In the genomic region with DNA sequence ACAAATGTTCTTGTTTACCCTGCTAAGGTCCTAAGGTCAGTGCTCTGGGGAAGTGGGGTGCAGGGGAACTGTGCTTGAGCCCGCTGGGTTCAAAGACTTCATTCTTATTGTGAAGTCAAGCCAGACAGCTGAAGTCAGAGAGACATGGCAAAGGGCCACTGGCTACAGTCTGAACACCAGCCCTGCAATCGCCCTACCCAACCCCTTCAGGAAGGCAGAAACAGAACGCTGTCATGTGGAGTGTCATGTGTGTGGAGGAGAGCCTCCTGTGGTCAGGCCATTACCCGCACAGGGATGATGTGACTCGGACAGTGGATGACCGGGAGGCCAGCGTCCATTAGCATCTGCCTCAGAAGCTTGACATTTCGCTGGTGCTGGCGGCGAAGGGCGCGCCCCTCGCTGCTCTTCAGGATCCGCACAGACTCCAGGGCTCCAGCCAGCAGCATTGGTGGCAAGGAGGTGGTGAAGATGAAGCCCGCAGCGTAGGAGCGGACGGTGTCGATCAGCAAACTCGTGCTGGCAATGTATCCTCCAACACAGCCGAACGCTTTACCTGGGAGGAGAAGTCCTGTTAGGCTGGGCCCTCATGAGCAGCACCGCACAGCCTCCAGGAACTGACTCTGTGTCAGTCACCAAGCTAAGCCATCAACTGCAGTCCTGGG, we compare ENCODE assay signal across 16 mouse cellular contexts. TPM values are rescaled to one million over a fixed set of nuclear protein-coding genes. Genes with fewer than 3 reads are reported as not detected.
A peak's percentile ranks its signal among the peaks of the same experiment; 100 is the strongest.
DNase-seq lines count a peak whose midpoint lies in the region; ATAC-seq and TF ChIP-seq lines count a peak whose summit lies in the region.
"Had no signal": no experiment of that assay in that cellular context is flagged by ENCODE, and none has a peak within 500 bp of the region (broad histone marks: within the 10 kb centered on the region; RNA-seq: fewer than 3 reads in every experiment).

No protein-coding gene starts in this region.

- WGBS in kidney, embryonic 16.5 days, result 87% methylated on average over 23 of the region's 23 CpGs
- 81% methylated on average over 23 of the region's 23 CpGs for WGBS in lung, postnatal 0 days

- H3K27me3 ChIP-seq in kidney, embryonic 16.5 days (ENCODE audit: insufficient read depth, low read length), result no peaks in the 10 kb centered on the region
- no peaks in the 10 kb centered on the region for H3K27me3 ChIP-seq in lung, postnatal 0 days (replicated peaks; ENCODE audit: insufficient read depth, low read length)
- H3K27me3 ChIP-seq: forebrain, embryonic 13.5 days; liver, embryonic 13.5 days; neural tube, embryonic 12.5 days had no signal

- H3K4me2 ChIP-seq in kidney, embryonic 16.5 days (replicated peaks; ENCODE audit: low read depth, low read length), result no peak overlapping the region
- no peak overlapping the region for H3K4me2 ChIP-seq in lung, postnatal 0 days (replicated peaks; ENCODE audit: low read depth, low read length)
- H3K4me2 ChIP-seq: forebrain, embryonic 13.5 days; heart, embryonic 11.5 days; liver, embryonic 13.5 days; neural tube, embryonic 12.5 days had no signal

- peak; percentile 49 for DNase-seq in adrenal gland, postnatal 10 days
- DNase-seq in adrenal gland, adult 8-10 months, result no peak
- DNase-seq in kidney, adult 11 months, result peak; percentile 84
- DNase-seq in lung, postnatal 0 days (ENCODE audit: low spot score), result peak; percentile 50
- DNase-seq in lung, postnatal 25 days (ENCODE audit: low spot score), result no peak
- DNase-seq in kidney, postnatal 36 days, result peak; percentile 79 to 88
- DNase-seq: cerebellum, adult 18-20 months; liver, embryonic 13.5 days; right cerebral cortex, postnatal 14 days; thymus, adult 18-20 months had no signal

- no peak for ATAC-seq in kidney, embryonic 16.5 days (ENCODE audit: low FRiP score, low TSS enrichment)
- peak; percentile 8; the same call in 1 of the 2 replicates for ATAC-seq in lung, postnatal 0 days
- ATAC-seq in erythroblast, adult 5-6 weeks (replicated peaks; ENCODE audit: low FRiP score, poor library complexity, severe bottlenecking), result no peak
- ATAC-seq: forebrain, embryonic 13.5 days had no signal

- H3K4me3 ChIP-seq in kidney, embryonic 16.5 days (ENCODE audit: low read length), result no peak overlapping the region
- H3K4me3 ChIP-seq in lung, postnatal 0 days (ENCODE audit: low read depth, low read length), result no peak overlapping the region
- H3K4me3 ChIP-seq: forebrain, embryonic 13.5 days; hindbrain, embryonic 10.5 days; liver, embryonic 13.5 days; neural tube, embryonic 12.5 days had no signal

- TF ChIP-seq EP300 in lung, postnatal 0 days (IDR thresholded peaks at IDR 0.05), result no peak

- 0 out of 2 replicates have a peak, but pooled peaks cover 7% of the 10 kb centered on the region for H3K4me1 ChIP-seq in kidney, embryonic 16.5 days (ENCODE audit: insufficient read depth, low read length)
- H3K4me1 ChIP-seq in lung, postnatal 0 days (ENCODE audit: insufficient read depth, low read depth, low read length), result peaks cover 7% of the 10 kb centered on the region
- H3K4me1 ChIP-seq: forebrain, embryonic 13.5 days; hindbrain, embryonic 10.5 days; neural tube, embryonic 12.5 days had no signal

- peaks cover 68% of the 10 kb centered on the region for H3K36me3 ChIP-seq in kidney, embryonic 16.5 days (ENCODE audit: insufficient read depth, low read length)
- peaks cover 63% of the 10 kb centered on the region for H3K36me3 ChIP-seq in lung, postnatal 0 days (ENCODE audit: insufficient read depth, low read length)

- TF ChIP-seq CTCF in lung, postnatal 0 days (IDR thresholded peaks at IDR 0.05), result peak; percentile 9; the same call in 1 of the 2 replicates

- no peak overlapping the region for H3K27ac ChIP-seq in kidney, embryonic 16.5 days (ENCODE audit: low read length)
- H3K27ac ChIP-seq in lung, postnatal 0 days (ENCODE audit: low read length), result peak overlapping the region; percentile 82
- H3K27ac ChIP-seq: forebrain, embryonic 13.5 days; hindbrain, embryonic 10.5 days; liver, embryonic 13.5 days; neural tube, embryonic 12.5 days had no signal

- no peak overlapping the region for H3K9ac ChIP-seq in kidney, embryonic 16.5 days (replicated peaks; ENCODE audit: low read length)
- H3K9ac ChIP-seq in lung, postnatal 0 days (replicated peaks; ENCODE audit: low read depth), result no peak overlapping the region
- H3K9ac ChIP-seq: forebrain, embryonic 13.5 days; liver, embryonic 13.5 days; neural tube, embryonic 12.5 days had no signal

- H3K9me3 ChIP-seq in kidney, embryonic 16.5 days (ENCODE audit: low read length), result no peaks in the 10 kb centered on the region
- no peaks in the 10 kb centered on the region for H3K9me3 ChIP-seq in lung, postnatal 0 days (ENCODE audit: low read length)
- H3K9me3 ChIP-seq: forebrain, embryonic 13.5 days; hindbrain, embryonic 10.5 days; liver, embryonic 13.5 days; neural tube, embryonic 12.5 days had no signal

RNA-seq across cellular contexts. Expression of a gene that starts 12.2 kb away (rescaled TPM):
- 1,000 to 10,000 TPM in 1 of 2 experiments, 100 to 1,000 TPM in 1; 940 to 1,609 TPM for total RNA-seq in adrenal gland, postnatal 10 days (2021)
- 1,000 to 10,000 TPM in 3 of 4 experiments, 100 to 1,000 TPM in 1; 739 to 2,154 (median 1,752) TPM for total RNA-seq in adrenal gland, adult 8-10 months (2022)
- polyA plus RNA-seq in kidney, embryonic 16.5 days (2015; fragmentation: Nextera tagmentation; extraction: Ambion mirVana), result 122 and 128 TPM in 2 replicates
- polyA plus RNA-seq in lung, postnatal 0 days (2015; fragmentation: Nextera tagmentation; extraction: Ambion mirVana), result 292 and 310 TPM in 2 replicates
- total RNA-seq in erythroblast, adult 5-6 weeks (2015; ENCODE audit: low replicate concordance), result 72.5 and 82.2 TPM in 2 replicates
- 51.7 and 126 TPM in 2 replicates for total RNA-seq in erythroblast, adult 5-6 weeks (2017; ENCODE audit: low replicate concordance)

RNA-seq across cellular contexts. Expression of a gene that starts 13.9 kb away (rescaled TPM):
- 1 to 10 TPM; 1.2 to 1.5 TPM for total RNA-seq in adrenal gland, postnatal 10 days (2021)
- total RNA-seq in adrenal gland, adult 8-10 months (2022), result 1 to 10 TPM in 3 of 4 experiments, under 1 TPM in 1; 0.98 to 2.7 (median 1.5) TPM
- 0.07 TPM in 1 of 2 replicates, not detected in the other for polyA plus RNA-seq in kidney, embryonic 16.5 days (2015; fragmentation: Nextera tagmentation; extraction: Ambion mirVana)
- 0.12 and 0.15 TPM in 2 replicates for polyA plus RNA-seq in lung, postnatal 0 days (2015; fragmentation: Nextera tagmentation; extraction: Ambion mirVana)
- 5.0 and 6.1 TPM in 2 replicates for total RNA-seq in erythroblast, adult 5-6 weeks (2015; ENCODE audit: low replicate concordance)
- total RNA-seq in erythroblast, adult 5-6 weeks (2017; ENCODE audit: low replicate concordance), result 0.56 and 1.9 TPM in 2 replicates
- polyA plus RNA-seq: forebrain, embryonic 13.5 days; heart, embryonic 11.5 days; hindbrain, embryonic 10.5 days; neural tube, embryonic 12.5 days had no signal

RNA-seq across cellular contexts. Expression of a gene that starts 33.4 kb away (rescaled TPM):
- total RNA-seq in adrenal gland, postnatal 10 days (2021), result 10 to 100 TPM; 38.5 to 58.6 TPM
- 100 to 1,000 TPM in 3 of 4 experiments, 10 to 100 TPM in 1; 92.9 to 136 (median 118) TPM for total RNA-seq in adrenal gland, adult 8-10 months (2022)
- 72.7 and 75.5 TPM in 2 replicates for polyA plus RNA-seq in kidney, embryonic 16.5 days (2015; fragmentation: Nextera tagmentation; extraction: Ambion mirVana)
- polyA plus RNA-seq in lung, postnatal 0 days (2015; fragmentation: Nextera tagmentation; extraction: Ambion mirVana), result 64.2 and 64.6 TPM in 2 replicates
- 11.7 and 20.5 TPM in 2 replicates for total RNA-seq in erythroblast, adult 5-6 weeks (2015; ENCODE audit: low replicate concordance)
- total RNA-seq in erythroblast, adult 5-6 weeks (2017; ENCODE audit: low replicate concordance), result 18.5 and 25.8 TPM in 2 replicates

RNA-seq across cellular contexts. Expression of a gene that starts 36.7 kb away (rescaled TPM):
- total RNA-seq in adrenal gland, postnatal 10 days (2021), result 100 to 1,000 TPM; 119 to 129 TPM
- 100 to 1,000 TPM in 3 of 4 experiments, 10 to 100 TPM in 1; 95.9 to 143 (median 121) TPM for total RNA-seq in adrenal gland, adult 8-10 months (2022)
- polyA plus RNA-seq in kidney, embryonic 16.5 days (2015; fragmentation: Nextera tagmentation; extraction: Ambion mirVana), result 56.8 and 58.8 TPM in 2 replicates
- polyA plus RNA-seq in lung, postnatal 0 days (2015; fragmentation: Nextera tagmentation; extraction: Ambion mirVana), result 33.4 and 37.2 TPM in 2 replicates
- 6.9 and 11.7 TPM in 2 replicates for total RNA-seq in erythroblast, adult 5-6 weeks (2015; ENCODE audit: low replicate concordance)
- 9.0 and 17.0 TPM in 2 replicates for total RNA-seq in erythroblast, adult 5-6 weeks (2017; ENCODE audit: low replicate concordance)

RNA-seq across cellular contexts. Expression of a gene that starts 44.6 kb away (rescaled TPM):
- total RNA-seq in adrenal gland, postnatal 10 days (2021), result 1 to 10 TPM; 7.3 to 8.8 TPM
- total RNA-seq in adrenal gland, adult 8-10 months (2022), result 1 to 10 TPM; 3.9 to 6.5 (median 5.5) TPM
- polyA plus RNA-seq in kidney, embryonic 16.5 days (2015; fragmentation: Nextera tagmentation; extraction: Ambion mirVana), result 28.4 and 29.2 TPM in 2 replicates
- polyA plus RNA-seq in lung, postnatal 0 days (2015; fragmentation: Nextera tagmentation; extraction: Ambion mirVana), result 9.7 and 9.9 TPM in 2 replicates
- 3.5 and 4.4 TPM in 2 replicates for total RNA-seq in erythroblast, adult 5-6 weeks (2015; ENCODE audit: low replicate concordance)
- total RNA-seq in erythroblast, adult 5-6 weeks (2017; ENCODE audit: low replicate concordance), result 5.0 and 10.6 TPM in 2 replicates

Comparison
In these comparisons a context has a peak if more than half of its experiments do, and no peak if none do; other contexts are left out.
1. DNase-seq: peak in adrenal gland, postnatal 10 days (single experiment), kidney, adult 11 months (single experiment), lung, postnatal 0 days (single experiment) and kidney, postnatal 36 days (2 of 2); none in adrenal gland, adult 8-10 months (single experiment) and lung, postnatal 25 days (single experiment).
2. RNA of a gene that starts 12.2 kb away (total RNA-seq): 739 to 2,154 TPM in adrenal gland, adult 8-10 months and 940 to 1,609 TPM in adrenal gland, postnatal 10 days; 51.7 to 126 TPM in erythroblast, adult 5-6 weeks; every median in the first group is over 4 times any median in the second.